Mouse (Mus musculus): Measurements from ENCODE around the gene Cadm3.

- TF ChIP-seq CTCF (IDR thresholded peaks at IDR 0.05; ENCODE audit: low read depth, low read length) = no peak
- no peak for TF ChIP-seq POLR2AphosphoS5 (IDR thresholded peaks at IDR 0.05; ENCODE audit: insufficient replicate concordance, low read depth, low read length)
- no peak for TF ChIP-seq GATA1 (IDR thresholded peaks at IDR 0.05; ENCODE audit: borderline replicate concordance, low read length)
These were observed 42.1 kb downstream of the Cadm3 start for GRCm38 (mm10) chr1:173325395-173325794.
